Mouse (Mus musculus) heart, postnatal 0 days (tissue): ENCODE measurements around the gene Tnfrsf13c.

Experiments used
- CTCF ChIP-seq: IDR thresholded peaks from 2 replicates; pipeline ENCODE4 v1.5.1; 2016; ENCODE audit warnings: antibody characterized with exemption, control low read depth, low read depth
- EP300 ChIP-seq: IDR thresholded peaks from 2 replicates; pipeline ENCODE4 v1.6.1; 2016; ENCODE audit warnings: antibody characterized with exemption, low read depth

DNA sequence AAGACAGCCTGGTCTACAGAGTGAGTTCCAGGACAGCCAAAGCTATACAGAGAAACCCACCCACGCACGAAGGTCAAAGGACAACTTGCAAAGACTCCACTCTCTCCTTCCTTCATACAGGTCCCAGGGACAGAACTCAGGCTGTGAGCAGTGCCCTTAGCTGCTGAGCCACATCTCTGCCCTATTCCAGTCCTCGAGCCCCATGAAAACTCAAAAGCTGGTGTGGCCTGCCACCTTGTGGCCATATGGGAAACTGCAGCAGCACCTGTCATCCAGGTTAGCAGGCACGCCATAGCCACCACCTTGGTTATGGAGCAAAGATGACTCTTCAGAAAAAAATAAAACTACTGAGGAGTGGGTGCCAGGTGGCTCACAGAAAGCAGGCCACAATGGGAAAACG is 12.4 kb upstream of the Tnfrsf13c start:
- TF ChIP-seq EP300 (no peak), CTCF (peak; percentile 98)
